Mouse (Mus musculus) midbrain, embryonic 16.5 days (tissue): Measurements from ENCODE around the gene Bcat1. TPM values are rescaled to one million over a fixed set of nuclear protein-coding genes. Genes with fewer than 3 reads are reported as not detected.

ENCODE experiments used
- ATAC-seq: fragments of 200-750 bp; cut with Nextera tagmentation; 2 replicates; pipeline ENCODE4 v1.8.0; 2017; ENCODE audit warnings: moderate TSS enrichment
- H3K27ac ChIP-seq: fragments of 300-500 bp; sonication (generic); 2 replicates; pipeline ENCODE4 v1.5.1; 2014; ENCODE audit warnings: mild to moderate bottlenecking, low read length, mixed read lengths
- H3K27me3 ChIP-seq: fragments of 300-500 bp; sonication (generic); 2 replicates; pipeline ENCODE4 v1.6.1; 2014; ENCODE audit warnings: low read depth, low read length, mixed read lengths; ENCODE audit not compliant: control insufficient read depth, insufficient read depth
- H3K36me3 ChIP-seq: fragments of 300-500 bp; sonication (generic); 2 replicates; pipeline ENCODE4 v1.6.1; 2014; ENCODE audit warnings: mild to moderate bottlenecking, low read length, moderate library complexity, mixed read lengths; ENCODE audit not compliant: control insufficient read depth, insufficient read depth
- H3K4me1 ChIP-seq: fragments of 300-500 bp; sonication (generic); 2 replicates; pipeline ENCODE4 v1.6.1; 2014; ENCODE audit warnings: mild to moderate bottlenecking, low read length, mixed read lengths; ENCODE audit not compliant: control insufficient read depth, insufficient read depth
- H3K4me2 ChIP-seq: fragments of 300-500 bp; sonication (generic); 2 replicates; pipeline ENCODE4 v1.6.1; 2014; ENCODE audit warnings: mild to moderate bottlenecking, low read length, mixed read lengths
- H3K4me3 ChIP-seq: fragments of 300-500 bp; sonication (generic); 2 replicates; pipeline ENCODE4 v1.5.1; 2014; ENCODE audit warnings: low read depth, mild to moderate bottlenecking, low read length, moderate library complexity, mixed read lengths
- H3K9ac ChIP-seq: fragments of 300-500 bp; sonication (generic); 2 replicates; pipeline ENCODE4 v1.6.1; 2014; ENCODE audit warnings: low read depth, low read length, mixed read lengths
- H3K9me3 ChIP-seq: fragments of 300-500 bp; sonication (generic); replicated peaks from 2 replicates; pipeline ENCODE4 v1.6.1; 2014; ENCODE audit warnings: mild to moderate bottlenecking, low read length, mixed read lengths; ENCODE audit not compliant: control insufficient read depth, poor library complexity, severe bottlenecking
- WGBS: fragments of 180-500 bp; shearing (Covaris S2); extraction: QIAGEN DNeasy Blood & Tissue Kit; methylation state at CpG from one replicate; pipeline ENCODE4 v1.1.7; 2014; 5-methylcytosine and 5-hydroxymethylcytosine counted together
- polyA plus RNA-seq: library from polyadenylated mRNA; unstranded; fragments of >200 nt; fragmentation: Nextera tagmentation; extraction: Ambion mirVana; gene quantifications from 2 replicates; pipeline ENCODE4 v1.2.1, GENCODE M21; 2015

The Bcat1 gene
- 104 and 106 TPM in 2 replicates for polyA plus RNA-seq

- H3K4me2 ChIP-seq, result peak within 1 kb of the TSS; percentile 79
- no peaks in the 10 kb centered on the region for H3K9me3 ChIP-seq
- H3K4me3 ChIP-seq, result peak within 1 kb of the TSS; percentile 48
- H3K9ac ChIP-seq, result peak within 1 kb of the TSS; percentile 64
- H3K27ac ChIP-seq, result peak within 1 kb of the TSS; percentile 18; the same call in 1 of the 2 replicates
- no peaks in the 10 kb centered on the region for H3K36me3 ChIP-seq
- WGBS, result under 1% methylated on average over 39 of the region's 39 CpGs
- H3K27me3 ChIP-seq, result no peaks in the 10 kb centered on the region
- peaks cover 4% of the 10 kb centered on the region; the same call in 1 of the 2 replicates for H3K4me1 ChIP-seq
- peak; percentile 67 for ATAC-seq
Measured at GRCm38 (mm10) chr6:145075548-145076224, at the start of gene Bcat1. Gene Bcat1, minus strand, starts transcription at chr6:145076184.

DNA sequence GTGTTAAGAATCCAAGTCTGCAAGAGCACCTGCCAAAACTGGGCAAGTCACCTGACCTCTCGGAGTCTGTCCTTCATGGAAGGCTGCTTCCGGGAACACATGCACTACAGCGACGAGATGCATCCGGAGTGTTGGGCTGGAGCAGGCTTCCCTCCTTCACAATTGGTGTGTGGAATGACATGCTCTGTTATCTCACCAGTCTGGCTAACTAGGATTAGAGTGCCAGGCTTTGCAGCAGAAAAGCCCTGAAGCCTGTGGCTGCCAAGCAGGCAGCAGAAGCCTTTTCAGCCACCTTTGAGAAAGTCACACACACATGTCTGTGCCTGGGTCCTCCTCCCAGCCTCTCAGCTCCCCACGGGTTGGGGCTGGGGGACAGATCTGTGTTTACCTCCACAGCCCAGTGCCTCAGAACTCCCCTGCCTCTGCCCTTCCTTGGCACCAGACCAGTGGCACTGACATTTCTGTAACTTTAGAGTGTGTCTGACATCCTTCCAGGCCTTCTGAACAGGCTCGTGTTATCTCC is 49.7 kb upstream of the Bcat1 start:
- ATAC-seq, result no peak
- Histone ChIP-seq H3K4me1 (no peaks in the 10 kb centered on the region), H3K4me3 (no peak overlapping the region), H3K36me3 (no peaks in the 10 kb centered on the region), H3K27me3 (no peaks in the 10 kb centered on the region), H3K27ac (peak overlapping the region; percentile 37; the same call in 1 of the 2 replicates), H3K4me2 (no peak overlapping the region), H3K9me3 (no peaks in the 10 kb centered on the region), H3K9ac (no peak overlapping the region)
- WGBS, result 53% methylated on average over 7 of the region's 7 CpGs

DNA sequence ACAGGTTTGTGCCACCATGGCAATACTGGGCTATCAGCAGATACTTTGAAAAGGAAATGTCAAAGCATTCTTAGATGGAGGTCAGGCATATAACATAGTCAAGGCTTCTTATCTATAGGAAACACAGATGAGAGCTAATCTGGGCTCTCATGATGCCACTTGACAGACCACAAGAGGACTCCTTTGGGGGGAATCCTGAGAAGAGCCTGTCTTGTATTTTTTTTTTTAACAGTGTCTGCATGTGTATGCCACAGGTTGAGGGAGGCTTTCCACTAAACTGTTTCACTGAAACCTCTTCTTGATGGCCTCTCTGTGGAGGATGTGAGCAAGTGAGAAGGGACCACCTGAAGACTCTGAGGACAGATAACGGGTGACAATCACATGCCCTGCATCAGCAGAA is 48.6 kb upstream of the Bcat1 start:
- 75% methylated on average over 1 of the region's 1 CpGs for WGBS
- Histone ChIP-seq H3K9ac (no peak overlapping the region), H3K4me1 (no peaks in the 10 kb centered on the region), H3K36me3 (no peaks in the 10 kb centered on the region), H3K4me2 (no peak overlapping the region), H3K27me3 (no peaks in the 10 kb centered on the region), H3K9me3 (no peaks in the 10 kb centered on the region), H3K4me3 (no peak overlapping the region), H3K27ac (no peak overlapping the region)
- ATAC-seq, result no peak

- 86% methylated on average over 11 of the region's 11 CpGs for WGBS
- no peak overlapping the region for H3K9ac ChIP-seq
Measured at GRCm38 (mm10) chr6:145123136-145124060, 47.4 kb upstream of the Bcat1 start.

GRCm38 (mm10) chr6:145122423-145123059 is 46.6 kb upstream of the Bcat1 start:
- ATAC-seq, result no peak
- Histone ChIP-seq H3K4me2 (no peak overlapping the region), H3K9me3 (no peaks in the 10 kb centered on the region), H3K36me3 (no peaks in the 10 kb centered on the region), H3K4me3 (no peak overlapping the region), H3K4me1 (no peaks in the 10 kb centered on the region), H3K27ac (no peak overlapping the region), H3K27me3 (no peaks in the 10 kb centered on the region), H3K9ac (no peak overlapping the region)
- 44% methylated on average over 8 of the region's 8 CpGs for WGBS

More at GRCm38 (mm10) chr6:145123136-145124060, 47.4 kb upstream of the Bcat1 start:
- no peaks in the 10 kb centered on the region for H3K36me3 ChIP-seq
- H3K4me1 ChIP-seq, result no peaks in the 10 kb centered on the region
- no peaks in the 10 kb centered on the region for H3K27me3 ChIP-seq
- ATAC-seq, result no peak
- H3K4me2 ChIP-seq, result no peak overlapping the region
- no peaks in the 10 kb centered on the region for H3K9me3 ChIP-seq
- H3K27ac ChIP-seq, result no peak overlapping the region
- H3K4me3 ChIP-seq, result no peak overlapping the region

GRCm38 (mm10) chr6:145121590-145122420 is 45.8 kb upstream of the Bcat1 start:
- Histone ChIP-seq H3K9me3 (no peaks in the 10 kb centered on the region), H3K9ac (no peak overlapping the region), H3K4me3 (no peak overlapping the region), H3K36me3 (no peaks in the 10 kb centered on the region), H3K27me3 (no peaks in the 10 kb centered on the region), H3K4me2 (no peak overlapping the region), H3K4me1 (0 out of 2 replicates have a peak, but pooled peaks cover under 1% of the 10 kb centered on the region), H3K27ac (no peak overlapping the region)
- 50% methylated on average over 21 of the region's 21 CpGs for WGBS
- no peak for ATAC-seq

GRCm38 (mm10) chr6:145120787-145121589 is 45.0 kb upstream of the Bcat1 start:
- Histone ChIP-seq H3K9me3 (no peaks in the 10 kb centered on the region), H3K27ac (no peak overlapping the region), H3K4me3 (no peak overlapping the region), H3K9ac (no peak overlapping the region), H3K36me3 (no peaks in the 10 kb centered on the region), H3K27me3 (no peaks in the 10 kb centered on the region), H3K4me1 (peaks cover 8% of the 10 kb centered on the region), H3K4me2 (no peak overlapping the region)
- ATAC-seq, result no peak
- 55% methylated on average over 18 of the region's 18 CpGs for WGBS
